Mouse (Mus musculus) stomach, postnatal 0 days (tissue): ENCODE measurements around the gene Lime1. TPM values are rescaled to one million over a fixed set of nuclear protein-coding genes. Genes with fewer than 3 reads are reported as not detected.

ENCODE experiments used
- ATAC-seq: fragments of 200-750 bp; cut with Nextera tagmentation; 2 replicates; pipeline ENCODE4 v1.8.0; 2017; ENCODE audit not compliant: low FRiP score, low TSS enrichment
- DNase-seq: peaks from one replicate; pipeline ENCODE4 v3.0.0-alpha.2; 2016; ENCODE audit warnings: low spot score
- H3K27ac ChIP-seq: fragments of 300-500 bp; sonication (generic); replicated peaks from 2 replicates; pipeline ENCODE4 v1.5.1; 2014; ENCODE audit warnings: mild to moderate bottlenecking, control low read depth
- H3K27me3 ChIP-seq: fragments of 300-500 bp; sonication (generic); 2 replicates; pipeline ENCODE4 v1.6.1; 2014; ENCODE audit warnings: low read length; ENCODE audit not compliant: control insufficient read depth, insufficient read depth
- H3K36me3 ChIP-seq: fragments of 300-500 bp; sonication (generic); 2 replicates; pipeline ENCODE4 v1.6.1; 2014; ENCODE audit warnings: low read length, mixed read lengths; ENCODE audit not compliant: control insufficient read depth, insufficient read depth
- H3K4me1 ChIP-seq: fragments of 300-500 bp; sonication (generic); replicated peaks from 2 replicates; pipeline ENCODE4 v1.6.1; 2014; ENCODE audit warnings: antibody characterized with exemption; ENCODE audit not compliant: control insufficient read depth, insufficient read depth
- H3K4me2 ChIP-seq: fragments of 300-500 bp; sonication (generic); replicated peaks from 2 replicates; pipeline ENCODE4 v1.6.1; 2014; ENCODE audit warnings: low read depth, mild to moderate bottlenecking, control low read depth, moderate library complexity
- H3K4me3 ChIP-seq: fragments of 300-500 bp; sonication (generic); 2 replicates; pipeline ENCODE4 v1.5.1; 2014; ENCODE audit warnings: low read depth, low read length, control low read depth
- H3K9ac ChIP-seq: fragments of 300-500 bp; sonication (generic); 2 replicates; pipeline ENCODE4 v1.6.1; 2014; ENCODE audit warnings: mild to moderate bottlenecking, low read length, control low read depth, mixed read lengths
- H3K9me3 ChIP-seq: fragments of 300-500 bp; sonication (generic); 2 replicates; pipeline ENCODE4 v1.6.1; 2016; ENCODE audit warnings: low read length; ENCODE audit not compliant: control insufficient read depth
- CTCF ChIP-seq: IDR thresholded peaks from 2 replicates; pipeline ENCODE4 v1.5.1; 2016; ENCODE audit warnings: antibody characterized with exemption, low read depth, mild to moderate bottlenecking, moderate library complexity
- EP300 ChIP-seq: optimal IDR thresholded peaks from 2 replicates; pipeline ENCODE3; 2016; ENCODE audit warnings: antibody characterized with exemption
- WGBS: fragments of 180-500 bp; shearing (Covaris S2); extraction: QIAGEN DNeasy Blood & Tissue Kit; methylation state at CpG from one replicate; pipeline ENCODE4 v1.1.7; 2014; 5-methylcytosine and 5-hydroxymethylcytosine counted together
- polyA plus RNA-seq: library from polyadenylated mRNA; unstranded; fragments of >200 nt; fragmentation: Nextera tagmentation; extraction: Ambion mirVana; gene quantifications from 2 replicates; pipeline ENCODE4 v1.2.1, GENCODE M21; 2015

Lime1 gene
- polyA plus RNA-seq, 1 experiment from 2014 or later: 8.3 TPM

DNA sequence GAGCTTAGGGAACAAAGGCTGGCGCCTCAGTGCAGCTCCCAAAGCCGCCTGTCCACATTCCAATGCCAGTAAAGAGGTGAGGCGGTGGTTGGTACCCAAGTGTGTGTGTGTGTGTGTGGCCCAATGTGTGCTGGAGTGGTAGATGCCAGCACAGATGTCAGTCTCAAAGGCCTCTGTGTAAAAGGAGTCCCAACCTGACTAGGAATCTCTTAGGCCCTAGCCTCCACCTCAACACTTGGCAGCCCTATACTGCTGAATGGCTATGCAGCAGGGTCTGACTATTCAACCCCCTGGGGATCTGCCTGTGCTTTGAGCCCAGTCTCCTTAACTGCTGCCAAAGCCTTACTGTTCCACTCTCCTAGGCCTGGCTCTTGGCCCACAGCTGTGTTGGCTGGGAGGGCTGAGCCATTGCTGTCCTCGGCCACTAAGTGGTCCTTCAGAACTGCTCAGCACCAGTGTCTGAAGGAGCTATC is 5.1 kb downstream of the Lime1 start:
- peaks cover 11% of the 10 kb centered on the region for H3K36me3 ChIP-seq
- TF ChIP-seq EP300: no peak
- no peak for TF ChIP-seq CTCF
- ATAC-seq (peak; percentile 67), DNase-seq (peak; percentile 62)
- H3K27ac ChIP-seq: peak overlapping the region; percentile 58; the same call in 1 of the 2 replicates
- no peak overlapping the region for H3K4me2 ChIP-seq
- H3K27me3 ChIP-seq: no peaks in the 10 kb centered on the region
- H3K9me3 ChIP-seq: no peaks in the 10 kb centered on the region
- 60% methylated on average over 4 of the region's 4 CpGs for WGBS
- H3K4me3 ChIP-seq: no peak overlapping the region
- H3K9ac ChIP-seq: no peak overlapping the region
- no peaks in the 10 kb centered on the region for H3K4me1 ChIP-seq

GRCm38 (mm10) chr2:181385885-181386284 is 6.0 kb downstream of the Lime1 start:
- no peak overlapping the region for H3K4me3 ChIP-seq
- peaks cover 6% of the 10 kb centered on the region for H3K36me3 ChIP-seq
- no peaks in the 10 kb centered on the region for H3K9me3 ChIP-seq
- no peak for DNase-seq
- no peak overlapping the region for H3K9ac ChIP-seq
- no peaks in the 10 kb centered on the region for H3K4me1 ChIP-seq
- no peak overlapping the region for H3K4me2 ChIP-seq
- TF ChIP-seq CTCF: no peak
- TF ChIP-seq EP300: no peak
- no peak for ATAC-seq
- no peak overlapping the region for H3K27ac ChIP-seq
- no peaks in the 10 kb centered on the region for H3K27me3 ChIP-seq
- WGBS: 55% methylated on average over 3 of the region's 3 CpGs

- DNase-seq: no peak
- ATAC-seq: no peak
- H3K9me3 ChIP-seq: no peaks in the 10 kb centered on the region
- H3K36me3 ChIP-seq: peaks cover 6% of the 10 kb centered on the region
- TF ChIP-seq CTCF (no peak), EP300 (no peak)
- no peak overlapping the region for H3K27ac ChIP-seq
- no peak overlapping the region for H3K4me2 ChIP-seq
- no peaks in the 10 kb centered on the region for H3K4me1 ChIP-seq
- no peak overlapping the region for H3K4me3 ChIP-seq
- no peak overlapping the region for H3K9ac ChIP-seq
- WGBS: 82% methylated on average over 3 of the region's 4 CpGs
- H3K27me3 ChIP-seq: no peaks in the 10 kb centered on the region
Measured at GRCm38 (mm10) chr2:181386663-181387210, 6.9 kb downstream of the Lime1 start.

- Histone ChIP-seq H3K9ac (no peak overlapping the region), H3K4me2 (no peak overlapping the region), H3K27me3 (no peaks in the 10 kb centered on the region), H3K9me3 (no peaks in the 10 kb centered on the region), H3K4me3 (no peak overlapping the region), H3K27ac (no peak overlapping the region), H3K4me1 (no peaks in the 10 kb centered on the region), H3K36me3 (no peaks in the 10 kb centered on the region)
- no peak for DNase-seq
- ATAC-seq: no peak
- 59% methylated on average over 4 of the region's 4 CpGs for WGBS
- TF ChIP-seq EP300 (no peak), CTCF (no peak)
Measured at GRCm38 (mm10) chr2:181390136-181390870, 10.4 kb downstream of the Lime1 start.

- H3K4me2 ChIP-seq: no peak overlapping the region
- no peaks in the 10 kb centered on the region for H3K9me3 ChIP-seq
- WGBS: 86% methylated on average over 15 of the region's 15 CpGs
- H3K4me3 ChIP-seq: no peak overlapping the region
- DNase-seq: no peak
- H3K27me3 ChIP-seq: no peaks in the 10 kb centered on the region
- ATAC-seq: no peak
- H3K36me3 ChIP-seq: no peaks in the 10 kb centered on the region
- H3K4me1 ChIP-seq: no peaks in the 10 kb centered on the region
- no peak overlapping the region for H3K9ac ChIP-seq
- TF ChIP-seq CTCF (no peak), EP300 (no peak)
- no peak overlapping the region for H3K27ac ChIP-seq
Measured at GRCm38 (mm10) chr2:181391022-181391421, 11.1 kb downstream of the Lime1 start.

DNA sequence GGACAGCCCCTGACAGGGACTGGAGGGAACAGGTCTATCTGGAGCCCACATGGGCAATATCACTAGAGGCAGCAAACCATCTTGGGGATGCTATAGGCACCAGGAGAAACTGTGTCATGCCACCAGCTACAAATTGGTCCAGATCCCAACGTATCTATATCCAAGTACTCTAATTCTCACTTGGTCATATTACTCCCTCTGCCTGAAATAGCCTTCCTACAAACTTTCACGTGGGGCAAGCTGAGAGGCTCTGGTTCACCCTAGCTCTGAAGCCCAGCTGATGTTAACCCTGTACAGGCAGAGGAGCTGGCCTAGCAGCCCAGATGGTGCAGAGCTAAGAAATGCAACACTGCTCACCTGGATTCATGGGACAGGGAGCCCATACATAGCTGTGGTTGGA is 11.7 kb downstream of the Lime1 start:
- Histone ChIP-seq H3K27me3 (no peaks in the 10 kb centered on the region), H3K4me3 (no peak overlapping the region), H3K4me2 (no peak overlapping the region), H3K9me3 (no peaks in the 10 kb centered on the region), H3K27ac (no peak overlapping the region), H3K9ac (no peak overlapping the region), H3K36me3 (no peaks in the 10 kb centered on the region), H3K4me1 (no peaks in the 10 kb centered on the region)
- DNase-seq: no peak
- no peak for ATAC-seq
- TF ChIP-seq EP300: no peak
- no peak for TF ChIP-seq CTCF
- WGBS: 79% methylated on average over 2 of the region's 2 CpGs
